In genomic region chr9:113145036-113145435, GRCm38 (mm10) we compare ENCODE assay signal across 11 mouse cellular contexts.
"Had no signal": no experiment of that assay in that cellular context is flagged by ENCODE, and none has a peak within 500 bp of the region (broad histone marks: within the 10 kb centered on the region; RNA-seq: fewer than 3 reads in every experiment).

No protein-coding gene starts in this region.

- DNase-seq: kidney, postnatal 14 days; kidney, postnatal 4 days; liver, embryonic 13.5 days; lung, adult 2 months; lung, postnatal 14 days; lung, postnatal 4 days; midbrain, embryonic 14.5 days; thymus, adult 18-20 months; thymus, postnatal 36 days had no signal

- H3K9me3 ChIP-seq: kidney, embryonic 15.5 days had no signal

- H3K27ac ChIP-seq: kidney, embryonic 15.5 days; liver, embryonic 13.5 days had no signal

- H3K4me3 ChIP-seq: kidney, embryonic 15.5 days; liver, embryonic 13.5 days had no signal

- H3K9ac ChIP-seq: kidney, embryonic 15.5 days; liver, embryonic 13.5 days had no signal

- H3K27me3 ChIP-seq: kidney, embryonic 15.5 days; liver, embryonic 13.5 days had no signal

- H3K4me1 ChIP-seq: kidney, embryonic 15.5 days; liver, embryonic 13.5 days had no signal

- H3K36me3 ChIP-seq: kidney, embryonic 15.5 days; liver, embryonic 13.5 days had no signal

- H3K4me2 ChIP-seq: kidney, embryonic 15.5 days; liver, embryonic 13.5 days; midbrain, embryonic 11.5 days had no signal
